Mouse (Mus musculus): ENCODE results near the gene Olfr541. TPM values are rescaled to one million over a fixed set of nuclear protein-coding genes. Genes with fewer than 3 reads are reported as not detected.
"Not testable (repeated sequence)": the region's sequence is repeated elsewhere in the genome, so short reads cannot be mapped to it uniquely, and the experiment has no call there.

The Olfr541 gene
- not detected in 2 replicates for polyA plus RNA-seq (2015; fragmentation: Nextera tagmentation; extraction: Ambion mirVana)

DNA sequence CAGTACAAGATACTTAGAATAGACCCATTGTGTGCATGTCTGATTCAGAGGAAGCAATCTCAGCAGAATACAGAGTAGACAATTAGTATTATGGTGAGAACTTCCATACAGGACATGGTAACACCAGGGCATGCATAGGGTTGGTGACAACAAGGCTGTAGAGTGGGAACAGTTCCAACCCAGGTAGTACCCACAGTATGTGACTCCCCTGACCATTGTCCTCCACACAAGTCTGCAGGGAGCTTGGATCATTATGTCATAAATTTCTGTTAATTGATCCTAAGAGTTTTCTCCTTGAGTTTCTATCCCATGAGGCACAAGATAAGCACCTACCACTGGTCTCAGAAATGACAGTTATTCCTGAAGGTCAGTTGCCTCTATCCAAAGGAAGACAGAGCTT, at the start of gene Olfr541:
Olfr541 (plus strand) TSS at position 301 of the 400 bp plus-strand sequence.
- H3K36me3 ChIP-seq (replicated peaks): no peaks in the 10 kb centered on the region
- no peak within 1 kb of the TSS for H3K9ac ChIP-seq
- ATAC-seq (replicated peaks): no peak
- H3K27ac ChIP-seq: no peak within 1 kb of the TSS
- no peaks in the 10 kb centered on the region for H3K9me3 ChIP-seq
- H3K4me3 ChIP-seq: no peak within 1 kb of the TSS
- H3K27me3 ChIP-seq (replicated peaks): no peaks in the 10 kb centered on the region
- no peak within 1 kb of the TSS for H3K4me2 ChIP-seq
- H3K4me1 ChIP-seq: no peaks in the 10 kb centered on the region

DNA sequence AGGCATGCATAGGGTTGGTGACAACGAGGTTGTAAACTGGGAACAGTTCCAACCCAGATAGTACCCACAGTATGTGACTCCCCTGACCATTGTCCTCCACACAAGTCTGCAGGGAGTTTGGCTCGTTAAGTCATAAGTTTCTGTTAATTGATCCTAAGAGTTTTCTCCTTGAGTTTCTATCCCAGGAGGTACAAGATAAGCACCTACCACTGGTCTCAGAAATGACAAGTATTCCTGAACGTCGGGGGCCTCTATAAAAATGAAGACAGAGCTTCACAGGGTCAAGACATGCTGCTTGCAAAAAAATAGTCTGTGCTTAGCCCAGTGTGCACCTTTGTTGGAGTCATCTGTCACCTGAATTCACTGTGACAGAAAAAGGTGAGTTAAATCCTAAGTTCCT, 37.4 kb upstream of the Olfr541 start, which contains the start of gene Olfr539:
Olfr539 (plus strand) TSS at position 301 of the 400 bp plus-strand sequence.
- H3K9me3 ChIP-seq: no peaks in the 10 kb centered on the region
- WGBS: 82% methylated on average over 4 of the region's 4 CpGs

GRCm38 (mm10) chr7:140670693-140671092, 26.4 kb upstream of the Olfr541 start:
- H3K9ac ChIP-seq; H3K9me3 ChIP-seq; H3K27ac ChIP-seq; H3K4me1 ChIP-seq; H3K27me3 ChIP-seq (replicated peaks); H3K4me3 ChIP-seq; H3K36me3 ChIP-seq (replicated peaks); H3K4me2 ChIP-seq; ATAC-seq (replicated peaks): not testable (repeated sequence)
- WGBS: 84% methylated on average over 3 of the region's 3 CpGs

More for the DNA sequence above, 37.4 kb upstream of the Olfr541 start, which contains the start of gene Olfr539:
- no peak within 1 kb of the TSS for H3K4me3 ChIP-seq
- H3K27me3 ChIP-seq (replicated peaks): no peaks in the 10 kb centered on the region
- no peak for ATAC-seq (replicated peaks)
- no peak within 1 kb of the TSS for H3K9ac ChIP-seq
- no peaks in the 10 kb centered on the region for H3K36me3 ChIP-seq (replicated peaks)
- H3K4me1 ChIP-seq: no peaks in the 10 kb centered on the region
- no peak within 1 kb of the TSS for H3K4me2 ChIP-seq
- no peak within 1 kb of the TSS for H3K27ac ChIP-seq

DNA sequence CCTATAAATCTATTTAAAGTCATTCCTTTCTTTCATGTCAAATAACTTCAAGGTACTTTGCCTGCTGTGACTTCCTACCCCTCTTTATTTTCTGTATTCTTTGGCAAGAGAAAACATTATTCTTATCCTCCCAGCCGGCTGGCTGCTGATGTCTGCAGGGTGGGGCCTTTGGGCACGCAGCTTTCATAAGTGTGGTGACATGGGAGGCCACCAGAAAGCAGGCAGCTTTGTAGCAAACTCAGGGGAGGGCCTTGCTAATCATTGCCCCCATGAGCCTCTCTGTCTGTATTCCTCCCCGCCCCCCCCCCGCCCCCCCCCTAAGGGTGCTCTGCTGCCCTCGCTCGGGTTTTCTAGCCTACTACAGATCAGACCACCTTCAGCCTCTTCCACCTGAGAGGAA, 21.2 kb upstream of the Olfr541 start:
- Histone ChIP-seq H3K27ac (no peak overlapping the region), H3K4me3 (peak overlapping the region; percentile 18; the same call in 1 of the 2 replicates), H3K4me1 (no peaks in the 10 kb centered on the region), H3K9ac (no peak overlapping the region), H3K36me3 (replicated peaks) (no peaks in the 10 kb centered on the region), H3K27me3 (replicated peaks) (no peaks in the 10 kb centered on the region), H3K9me3 (no peaks in the 10 kb centered on the region; the same call in 1 of the 2 replicates), H3K4me2 (peak overlapping the region; percentile 38)
- 2% methylated on average over 6 of the region's 6 CpGs for WGBS
- no peak for ATAC-seq (replicated peaks)

GRCm38 (mm10) chr7:140679591-140679990, 17.5 kb upstream of the Olfr541 start:
- not testable (repeated sequence) for H3K9me3 ChIP-seq; ATAC-seq (replicated peaks); H3K36me3 ChIP-seq (replicated peaks); H3K27ac ChIP-seq; H3K4me1 ChIP-seq; H3K4me2 ChIP-seq; H3K27me3 ChIP-seq (replicated peaks); H3K9ac ChIP-seq; H3K4me3 ChIP-seq
- 71% methylated on average over 4 of the region's 4 CpGs for WGBS

- H3K27me3 ChIP-seq (replicated peaks): no peaks in the 10 kb centered on the region
- no peaks in the 10 kb centered on the region; the same call in 1 of the 2 replicates for H3K9me3 ChIP-seq
- H3K4me1 ChIP-seq: no peaks in the 10 kb centered on the region
- no peak within 1 kb of the TSS for H3K4me3 ChIP-seq
- H3K4me2 ChIP-seq: no peak within 1 kb of the TSS
- H3K36me3 ChIP-seq (replicated peaks): no peaks in the 10 kb centered on the region
- no peak within 1 kb of the TSS for H3K9ac ChIP-seq
- 93% methylated on average over 1 of the region's 1 CpGs for WGBS
- no peak within 1 kb of the TSS for H3K27ac ChIP-seq
- no peak for ATAC-seq (replicated peaks)
Measured at GRCm38 (mm10) chr7:140681651-140682050, 15.4 kb upstream of the Olfr541 start, which contains the start of gene Olfr45. Gene Olfr45 (plus strand): TSS chr7:140681951.

GRCm38 (mm10) chr7:140706348-140706747, 9.3 kb downstream of the Olfr541 start:
- H3K27me3 ChIP-seq (replicated peaks): no peaks in the 10 kb centered on the region
- H3K9me3 ChIP-seq: no peaks in the 10 kb centered on the region
- no peaks in the 10 kb centered on the region for H3K4me1 ChIP-seq
- H3K4me3 ChIP-seq: no peak overlapping the region
- no peak overlapping the region for H3K9ac ChIP-seq
- WGBS: 25% methylated on average over 2 of the region's 2 CpGs
- H3K27ac ChIP-seq: no peak overlapping the region
- no peak for ATAC-seq (replicated peaks)
- no peak overlapping the region for H3K4me2 ChIP-seq
- H3K36me3 ChIP-seq (replicated peaks): no peaks in the 10 kb centered on the region

- WGBS: 83% methylated on average over 6 of the region's 6 CpGs
- Histone ChIP-seq H3K4me1 (no peaks in the 10 kb centered on the region), H3K4me3 (no peak overlapping the region), H3K27ac (no peak overlapping the region), H3K4me2 (no peak overlapping the region), H3K27me3 (replicated peaks) (no peaks in the 10 kb centered on the region), H3K9ac (no peak overlapping the region), H3K36me3 (replicated peaks) (no peaks in the 10 kb centered on the region), H3K9me3 (no peaks in the 10 kb centered on the region)
- ATAC-seq (replicated peaks): no peak
Measured at GRCm38 (mm10) chr7:140707536-140708284, 10.6 kb downstream of the Olfr541 start.

DNA sequence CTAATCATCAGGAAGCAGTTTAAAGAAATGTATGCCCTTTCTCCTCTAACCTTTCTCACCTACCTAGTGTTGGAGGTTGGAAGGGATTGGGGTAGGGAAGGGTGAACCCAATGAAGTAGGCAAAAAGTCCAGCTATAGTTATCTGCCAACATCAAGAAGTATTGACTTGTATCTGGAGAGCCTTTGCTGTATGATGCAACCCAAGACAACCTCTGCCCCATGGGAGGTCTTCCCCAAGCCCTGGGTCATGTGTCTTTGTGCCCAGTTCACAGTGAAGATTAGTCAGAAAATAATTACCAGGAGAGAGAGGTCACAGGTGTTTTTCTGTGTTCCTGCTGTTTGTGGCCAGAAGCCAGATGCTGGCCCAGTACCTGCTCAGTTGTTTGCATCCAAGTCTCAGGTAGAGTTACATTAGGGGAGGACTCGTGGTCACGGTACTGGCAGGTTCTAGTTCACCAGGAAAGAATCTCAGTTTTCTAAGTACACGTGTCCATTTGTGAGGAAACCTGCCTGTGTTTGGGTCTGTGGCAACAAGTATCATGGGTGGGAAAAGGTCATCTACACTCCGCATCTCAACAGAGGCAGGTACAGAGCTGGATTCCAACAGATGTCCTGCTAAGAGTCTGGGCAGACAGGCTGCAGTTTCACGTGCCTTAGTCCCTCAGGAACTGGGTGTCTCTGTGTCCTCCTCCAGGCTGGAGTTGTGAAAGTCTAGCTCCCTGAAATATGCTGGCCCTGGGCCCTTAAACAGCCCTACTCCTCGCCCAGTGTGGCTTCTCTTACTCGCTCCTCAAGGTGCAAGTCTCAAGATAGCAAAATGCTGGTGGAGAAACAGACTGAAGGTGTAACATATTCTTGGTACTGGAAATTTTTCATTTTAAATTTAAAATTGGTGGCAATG, 20.3 kb downstream of the Olfr541 start:
- Histone ChIP-seq H3K9me3 (no peaks in the 10 kb centered on the region), H3K4me3 (no peak overlapping the region), H3K36me3 (replicated peaks) (no peaks in the 10 kb centered on the region), H3K4me1 (no peaks in the 10 kb centered on the region), H3K27me3 (replicated peaks) (no peaks in the 10 kb centered on the region), H3K9ac (no peak overlapping the region), H3K4me2 (no peak overlapping the region), H3K27ac (no peak overlapping the region)
- 82% methylated on average over 7 of the region's 7 CpGs for WGBS
- ATAC-seq (replicated peaks): no peak

- H3K9ac ChIP-seq: no peak overlapping the region
- no peaks in the 10 kb centered on the region for H3K36me3 ChIP-seq (replicated peaks)
- ATAC-seq (replicated peaks): no peak
- H3K27me3 ChIP-seq (replicated peaks): no peaks in the 10 kb centered on the region
- no peak overlapping the region for H3K27ac ChIP-seq
- WGBS: 82% methylated on average over 6 of the region's 6 CpGs
- no peak overlapping the region for H3K4me3 ChIP-seq
- no peaks in the 10 kb centered on the region for H3K9me3 ChIP-seq
- no peaks in the 10 kb centered on the region for H3K4me1 ChIP-seq
- no peak overlapping the region for H3K4me2 ChIP-seq
Measured at GRCm38 (mm10) chr7:140721095-140721494, 24.0 kb downstream of the Olfr541 start.

GRCm38 (mm10) chr7:140725558-140725957, 28.5 kb downstream of the Olfr541 start:
- no peak for ATAC-seq (replicated peaks)
- no peaks in the 10 kb centered on the region for H3K27me3 ChIP-seq (replicated peaks)
- no peaks in the 10 kb centered on the region for H3K4me1 ChIP-seq
- H3K27ac ChIP-seq: no peak overlapping the region
- no peak overlapping the region for H3K4me2 ChIP-seq
- no peak overlapping the region for H3K9ac ChIP-seq
- H3K36me3 ChIP-seq (replicated peaks): no peaks in the 10 kb centered on the region
- 0 out of 2 replicates have a peak, but pooled peaks cover 5% of the 10 kb centered on the region for H3K9me3 ChIP-seq
- H3K4me3 ChIP-seq: no peak overlapping the region

DNA sequence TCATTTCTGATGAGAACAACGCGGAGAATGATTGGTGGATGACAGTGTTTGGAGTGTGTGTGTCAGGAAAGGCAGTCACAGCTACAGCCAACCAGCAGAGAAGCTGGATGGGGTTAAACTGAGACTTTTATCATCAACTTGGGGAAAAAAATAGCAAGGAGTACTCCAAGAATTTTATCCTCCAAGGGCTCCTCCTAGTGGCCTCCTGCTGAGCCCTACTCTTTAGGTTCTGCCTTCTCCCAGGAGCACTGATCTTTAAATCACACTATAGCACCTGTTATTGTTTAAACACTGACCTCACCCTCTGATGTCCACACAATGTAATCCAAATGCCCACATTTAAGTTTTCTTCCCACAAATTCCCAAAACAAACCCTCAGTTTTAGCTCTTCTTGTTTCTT, 36.1 kb downstream of the Olfr541 start:
- Histone ChIP-seq H3K4me3 (no peak overlapping the region), H3K36me3 (replicated peaks) (no peaks in the 10 kb centered on the region), H3K27me3 (replicated peaks) (no peaks in the 10 kb centered on the region), H3K9ac (no peak overlapping the region), H3K4me2 (no peak overlapping the region), H3K4me1 (no peaks in the 10 kb centered on the region), H3K9me3 (no peaks in the 10 kb centered on the region), H3K27ac (no peak overlapping the region)
- WGBS: 77% methylated on average over 2 of the region's 2 CpGs
- no peak for ATAC-seq (replicated peaks)

Data from midbrain, embryonic 15.5 days (tissue).